Mouse (Mus musculus): ENCODE measurements around the gene Ucma. TPM values are rescaled to one million over a fixed set of nuclear protein-coding genes. Genes with fewer than 3 reads are reported as not detected.

Gene Ucma
- polyA plus RNA-seq, 1 experiment from 2014 or later = not detected

- no peak overlapping the region for H3K4me3 ChIP-seq (ENCODE audit: low read length)
- no peaks in the 10 kb centered on the region for H3K9me3 ChIP-seq (ENCODE audit: low read length)
- H3K36me3 ChIP-seq (ENCODE audit: insufficient read depth, low read length) = peaks cover 70% of the 10 kb centered on the region
- no peak overlapping the region for H3K4me2 ChIP-seq (replicated peaks; ENCODE audit: low read depth, low read length)
- no peak for ATAC-seq (ENCODE audit: low FRiP score, low TSS enrichment)
- H3K27ac ChIP-seq (ENCODE audit: low read length) = no peak overlapping the region
- H3K27me3 ChIP-seq (ENCODE audit: insufficient read depth, low read length) = no peaks in the 10 kb centered on the region
- no peaks in the 10 kb centered on the region for H3K4me1 ChIP-seq (ENCODE audit: insufficient read depth, low read length)
- 93% methylated on average over 11 of the region's 11 CpGs for WGBS
- no peak overlapping the region for H3K9ac ChIP-seq (replicated peaks; ENCODE audit: low read length)
Observed at GRCm38 (mm10) chr2:4995646-4996045, 19.7 kb downstream of the Ucma start.

- ATAC-seq (ENCODE audit: low FRiP score, low TSS enrichment) = peak; percentile 61; the same call in 1 of the 2 replicates
- Histone ChIP-seq H3K27me3 (ENCODE audit: insufficient read depth, low read length) (no peaks in the 10 kb centered on the region), H3K4me2 (replicated peaks; ENCODE audit: low read depth, low read length) (no peak overlapping the region), H3K4me1 (ENCODE audit: insufficient read depth, low read length) (no peaks in the 10 kb centered on the region), H3K9me3 (ENCODE audit: low read length) (no peaks in the 10 kb centered on the region), H3K4me3 (ENCODE audit: low read length) (no peak overlapping the region), H3K36me3 (ENCODE audit: insufficient read depth, low read length) (peaks cover 66% of the 10 kb centered on the region), H3K9ac (replicated peaks; ENCODE audit: low read length) (no peak overlapping the region), H3K27ac (ENCODE audit: low read length) (no peak overlapping the region)
- 87% methylated on average over 6 of the region's 6 CpGs for WGBS
Observed at GRCm38 (mm10) chr2:4996421-4996824, 20.5 kb downstream of the Ucma start.

GRCm38 (mm10) chr2:4998905-4999304 lies 23.0 kb downstream of the Ucma start:
- no peak overlapping the region for H3K4me3 ChIP-seq (ENCODE audit: low read length)
- 81% methylated on average over 3 of the region's 3 CpGs for WGBS
- ATAC-seq (ENCODE audit: low FRiP score, low TSS enrichment) = no peak
- no peak overlapping the region for H3K27ac ChIP-seq (ENCODE audit: low read length)
- no peak overlapping the region for H3K4me2 ChIP-seq (replicated peaks; ENCODE audit: low read depth, low read length)
- H3K9me3 ChIP-seq (ENCODE audit: low read length) = no peaks in the 10 kb centered on the region
- no peaks in the 10 kb centered on the region for H3K4me1 ChIP-seq (ENCODE audit: insufficient read depth, low read length)
- peaks cover 58% of the 10 kb centered on the region for H3K36me3 ChIP-seq (ENCODE audit: insufficient read depth, low read length)
- H3K27me3 ChIP-seq (ENCODE audit: insufficient read depth, low read length) = no peaks in the 10 kb centered on the region
- H3K9ac ChIP-seq (replicated peaks; ENCODE audit: low read length) = no peak overlapping the region

- no peaks in the 10 kb centered on the region for H3K9me3 ChIP-seq (ENCODE audit: low read length)
- H3K4me1 ChIP-seq (ENCODE audit: insufficient read depth, low read length) = no peaks in the 10 kb centered on the region
- H3K4me3 ChIP-seq (ENCODE audit: low read length) = no peak overlapping the region
- 92% methylated on average over 6 of the region's 6 CpGs for WGBS
- H3K4me2 ChIP-seq (replicated peaks; ENCODE audit: low read depth, low read length) = no peak overlapping the region
- H3K9ac ChIP-seq (replicated peaks; ENCODE audit: low read length) = no peak overlapping the region
- no peaks in the 10 kb centered on the region for H3K27me3 ChIP-seq (ENCODE audit: insufficient read depth, low read length)
- H3K27ac ChIP-seq (ENCODE audit: low read length) = no peak overlapping the region
- peaks cover 48% of the 10 kb centered on the region for H3K36me3 ChIP-seq (ENCODE audit: insufficient read depth, low read length)
- ATAC-seq (ENCODE audit: low FRiP score, low TSS enrichment) = no peak
Observed at GRCm38 (mm10) chr2:5001266-5001665, 25.3 kb downstream of the Ucma start.

- WGBS = 98% methylated on average over 4 of the region's 4 CpGs
- Histone ChIP-seq H3K9ac (replicated peaks; ENCODE audit: low read length) (no peak overlapping the region), H3K4me3 (ENCODE audit: low read length) (no peak overlapping the region), H3K4me2 (replicated peaks; ENCODE audit: low read depth, low read length) (no peak overlapping the region), H3K36me3 (ENCODE audit: insufficient read depth, low read length) (peaks cover 29% of the 10 kb centered on the region), H3K27ac (ENCODE audit: low read length) (no peak overlapping the region), H3K9me3 (ENCODE audit: low read length) (no peaks in the 10 kb centered on the region), H3K27me3 (ENCODE audit: insufficient read depth, low read length) (no peaks in the 10 kb centered on the region), H3K4me1 (ENCODE audit: insufficient read depth, low read length) (peaks cover 7% of the 10 kb centered on the region)
- no peak for ATAC-seq (ENCODE audit: low FRiP score, low TSS enrichment)
Observed at GRCm38 (mm10) chr2:5007107-5007506, 31.2 kb downstream of the Ucma start.

- Histone ChIP-seq H3K9me3 (ENCODE audit: low read length) (no peaks in the 10 kb centered on the region), H3K4me1 (ENCODE audit: insufficient read depth, low read length) (peaks cover 7% of the 10 kb centered on the region), H3K9ac (replicated peaks; ENCODE audit: low read length) (peak overlapping the region; percentile 71), H3K27me3 (ENCODE audit: insufficient read depth, low read length) (no peaks in the 10 kb centered on the region), H3K36me3 (ENCODE audit: insufficient read depth, low read length) (peaks cover 13% of the 10 kb centered on the region), H3K4me2 (replicated peaks; ENCODE audit: low read depth, low read length) (peak overlapping the region; percentile 60), H3K4me3 (ENCODE audit: low read length) (peak overlapping the region; percentile 85), H3K27ac (ENCODE audit: low read length) (no peak overlapping the region)
- 11% methylated on average over 8 of the region's 8 CpGs for WGBS
- ATAC-seq (ENCODE audit: low FRiP score, low TSS enrichment) = no peak
Observed at GRCm38 (mm10) chr2:5011898-5012490, 36.1 kb downstream of the Ucma start.

GRCm38 (mm10) chr2:5012491-5013324 lies 36.8 kb downstream of the Ucma start, which contains the start of gene Mcm10:
Gene Mcm10 (minus strand): TSS chr2:5012791.
- Histone ChIP-seq H3K9me3 (ENCODE audit: low read length) (no peaks in the 10 kb centered on the region), H3K36me3 (ENCODE audit: insufficient read depth, low read length) (peaks cover 12% of the 10 kb centered on the region), H3K27me3 (ENCODE audit: insufficient read depth, low read length) (no peaks in the 10 kb centered on the region), H3K4me1 (ENCODE audit: insufficient read depth, low read length) (peaks cover 7% of the 10 kb centered on the region), H3K4me2 (replicated peaks; ENCODE audit: low read depth, low read length) (peak within 1 kb of the TSS; percentile 60), H3K4me3 (ENCODE audit: low read length) (peak within 1 kb of the TSS; percentile 85), H3K27ac (ENCODE audit: low read length) (no peak within 1 kb of the TSS), H3K9ac (replicated peaks; ENCODE audit: low read length) (peak within 1 kb of the TSS; percentile 71)
- 4% methylated on average over 32 of the region's 32 CpGs for WGBS
- peak; percentile 100 for ATAC-seq (ENCODE audit: low FRiP score, low TSS enrichment)

GRCm38 (mm10) chr2:5014616-5015015 lies 38.7 kb downstream of the Ucma start:
- Histone ChIP-seq H3K9ac (replicated peaks; ENCODE audit: low read length) (no peak overlapping the region), H3K27me3 (ENCODE audit: insufficient read depth, low read length) (no peaks in the 10 kb centered on the region), H3K36me3 (ENCODE audit: insufficient read depth, low read length) (no peaks in the 10 kb centered on the region), H3K27ac (ENCODE audit: low read length) (no peak overlapping the region), H3K4me3 (ENCODE audit: low read length) (no peak overlapping the region), H3K4me2 (replicated peaks; ENCODE audit: low read depth, low read length) (no peak overlapping the region), H3K4me1 (ENCODE audit: insufficient read depth, low read length) (peaks cover 7% of the 10 kb centered on the region), H3K9me3 (ENCODE audit: low read length) (no peaks in the 10 kb centered on the region)
- no peak for ATAC-seq (ENCODE audit: low FRiP score, low TSS enrichment)
- WGBS = 71% methylated on average over 7 of the region's 7 CpGs

GRCm38 (mm10) chr2:5015527-5015926 lies 39.6 kb downstream of the Ucma start:
- WGBS = 93% methylated on average over 6 of the region's 6 CpGs
- H3K4me2 ChIP-seq (replicated peaks; ENCODE audit: low read depth, low read length) = no peak overlapping the region
- no peak for ATAC-seq (ENCODE audit: low FRiP score, low TSS enrichment)
- H3K27ac ChIP-seq (ENCODE audit: low read length) = no peak overlapping the region
- H3K27me3 ChIP-seq (ENCODE audit: insufficient read depth, low read length) = no peaks in the 10 kb centered on the region
- H3K9me3 ChIP-seq (ENCODE audit: low read length) = no peaks in the 10 kb centered on the region
- H3K4me3 ChIP-seq (ENCODE audit: low read length) = no peak overlapping the region
- peaks cover 7% of the 10 kb centered on the region for H3K4me1 ChIP-seq (ENCODE audit: insufficient read depth, low read length)
- no peak overlapping the region for H3K9ac ChIP-seq (replicated peaks; ENCODE audit: low read length)
- H3K36me3 ChIP-seq (ENCODE audit: insufficient read depth, low read length) = no peaks in the 10 kb centered on the region

- Histone ChIP-seq H3K36me3 (ENCODE audit: insufficient read depth, low read length) (no peaks in the 10 kb centered on the region), H3K9me3 (ENCODE audit: low read length) (no peaks in the 10 kb centered on the region), H3K4me1 (ENCODE audit: insufficient read depth, low read length) (no peaks in the 10 kb centered on the region), H3K4me2 (replicated peaks; ENCODE audit: low read depth, low read length) (no peak overlapping the region), H3K9ac (replicated peaks; ENCODE audit: low read length) (no peak overlapping the region), H3K27me3 (ENCODE audit: insufficient read depth, low read length) (no peaks in the 10 kb centered on the region), H3K27ac (ENCODE audit: low read length) (no peak overlapping the region), H3K4me3 (ENCODE audit: low read length) (no peak overlapping the region)
- 95% methylated on average over 7 of the region's 7 CpGs for WGBS
- ATAC-seq (ENCODE audit: low FRiP score, low TSS enrichment) = no peak
Observed at GRCm38 (mm10) chr2:5016922-5017321, 41.0 kb downstream of the Ucma start.

All from kidney, embryonic 16.5 days (tissue).